Mouse (Mus musculus): ENCODE data around the gene Jph3.

- TF ChIP-seq GATA1 (IDR thresholded peaks at IDR 0.05; ENCODE audit: low read length) (no peak), TAL1 (IDR thresholded peaks at IDR 0.05; ENCODE audit: low read length) (no peak)
Observed at GRCm38 (mm10) chr8:121695585-121696184, 33.7 kb upstream of the Jph3 start.

Data from erythroblast, embryonic 14.5 days (primary cell).